Mouse (Mus musculus): Measurements from ENCODE around the gene Lasp1. TPM values are rescaled to one million over a fixed set of nuclear protein-coding genes. Genes with fewer than 3 reads are reported as not detected.

Lasp1 gene
- polyA plus RNA-seq, 1 experiment: 108 TPM

DNA sequence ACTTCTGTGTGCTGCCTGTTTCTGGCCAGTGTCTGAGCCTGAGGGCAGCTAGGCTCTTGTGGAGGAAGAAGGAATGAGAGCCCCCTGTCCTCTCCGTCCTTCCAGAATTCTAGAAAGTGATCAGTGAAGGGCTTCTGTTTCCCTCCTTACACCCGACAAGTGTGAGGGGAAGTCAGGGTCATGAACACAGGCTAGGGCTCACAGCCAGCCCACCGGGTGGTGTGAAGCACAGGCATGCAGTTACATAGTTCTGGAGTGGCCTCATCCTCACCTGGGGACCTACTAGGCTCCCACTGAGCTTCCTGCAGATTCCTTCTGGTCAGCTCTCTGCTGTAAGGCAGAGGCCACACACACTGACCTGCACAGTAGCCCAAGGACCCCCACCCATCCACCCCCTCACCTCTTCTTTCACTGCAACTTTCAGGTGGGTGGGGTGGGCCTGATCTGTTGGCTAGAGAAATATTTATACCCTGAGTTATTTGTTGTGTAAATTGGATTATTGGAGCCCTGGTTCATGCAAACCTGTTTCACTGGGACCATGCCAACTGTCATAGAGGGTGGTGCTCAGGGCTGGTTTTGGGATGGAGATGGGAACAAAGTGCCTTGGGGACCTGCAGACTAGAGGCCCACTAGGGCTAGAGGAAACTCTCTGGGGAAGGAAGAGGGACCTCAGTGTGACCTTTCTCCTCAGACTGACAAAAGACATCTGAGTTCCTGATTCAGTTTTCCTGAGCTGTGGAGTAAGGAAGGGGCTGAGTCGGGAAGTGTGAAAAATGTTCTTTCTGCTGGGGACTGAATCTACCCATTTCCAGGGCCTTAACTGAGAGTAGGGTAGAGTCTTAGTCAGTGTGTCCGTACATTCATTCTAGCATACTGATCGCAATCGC lies 10.7 kb downstream of the Lasp1 start:
- DNase-seq (ENCODE audit: extremely low spot score in 1 of 2, low spot score in 1 of 2): no peak

GRCm38 (mm10) chr11:97810356-97810755 lies 11.6 kb downstream of the Lasp1 start:
- no peak for DNase-seq (ENCODE audit: extremely low spot score in 1 of 2, low spot score in 1 of 2)

DNA sequence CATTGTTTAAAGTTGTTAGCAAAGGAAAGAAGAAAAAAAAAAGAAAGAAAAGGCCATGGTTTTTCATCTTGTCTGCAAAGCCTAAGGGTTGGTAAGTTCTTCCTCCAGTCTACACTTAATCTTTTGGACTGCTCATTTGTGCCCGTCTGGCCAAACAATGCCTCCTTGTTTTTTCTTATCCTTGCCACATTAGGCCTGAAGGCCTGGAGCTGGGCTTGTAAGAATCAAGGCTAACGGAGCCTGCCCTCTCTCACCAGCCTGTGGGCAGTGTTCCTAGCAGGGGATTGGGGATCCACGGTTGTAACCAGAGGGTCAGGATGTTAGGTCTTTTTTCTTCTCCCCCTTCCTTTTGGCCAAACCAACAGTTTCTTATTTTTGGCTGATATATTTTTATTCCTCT lies 12.2 kb downstream of the Lasp1 start:
- DNase-seq (ENCODE audit: extremely low spot score in 1 of 2, low spot score in 1 of 2): no peak

DNA sequence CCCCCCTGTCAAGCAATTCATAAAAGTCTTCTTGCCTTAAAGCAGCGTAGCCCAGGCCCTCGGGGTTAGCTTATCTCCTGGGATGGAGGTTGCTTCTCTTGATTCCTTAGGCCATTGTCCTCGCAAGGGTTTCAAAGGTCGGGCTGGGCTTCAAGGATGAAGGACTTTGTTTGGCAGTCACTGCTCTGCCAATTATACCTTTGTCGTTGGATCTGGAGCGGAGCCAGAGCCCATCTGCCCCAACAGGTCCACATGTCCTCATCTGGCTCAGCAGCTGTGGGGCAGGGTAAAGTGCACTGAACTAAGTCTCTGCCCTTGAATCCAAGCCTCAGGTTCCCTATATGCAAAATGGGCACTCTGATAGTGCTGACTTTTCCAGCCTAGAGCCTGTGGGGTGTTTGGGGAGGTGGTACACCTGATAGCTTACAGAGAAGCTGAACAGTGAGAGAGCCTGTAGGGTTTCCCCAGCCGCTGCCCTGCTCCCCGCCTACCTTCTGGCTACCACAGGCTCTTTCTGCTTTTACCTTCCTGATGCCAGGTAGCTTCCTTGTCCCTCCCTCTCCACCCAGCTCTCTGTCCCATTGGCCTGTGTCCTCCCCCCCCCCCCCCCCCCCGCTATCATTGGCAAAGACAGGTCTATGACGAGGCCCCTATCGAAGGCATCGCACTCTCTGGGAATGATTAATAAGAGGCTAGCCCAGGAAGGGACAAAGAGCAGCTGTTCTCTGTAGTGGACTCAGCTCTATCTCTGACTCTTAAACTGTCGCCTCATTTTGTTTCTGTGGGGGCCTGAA lies 13.0 kb downstream of the Lasp1 start:
- no peak for DNase-seq (ENCODE audit: extremely low spot score in 1 of 2, low spot score in 1 of 2)

GRCm38 (mm10) chr11:97812491-97812921 lies 13.7 kb downstream of the Lasp1 start:
- peak in 1 of 2 experiments; percentile 65 for DNase-seq (ENCODE audit: extremely low spot score in 1 of 2, low spot score in 1 of 2)

- no peak for DNase-seq (ENCODE audit: extremely low spot score in 1 of 2, low spot score in 1 of 2)
Observed at GRCm38 (mm10) chr11:97813085-97813484, 14.3 kb downstream of the Lasp1 start.

DNA sequence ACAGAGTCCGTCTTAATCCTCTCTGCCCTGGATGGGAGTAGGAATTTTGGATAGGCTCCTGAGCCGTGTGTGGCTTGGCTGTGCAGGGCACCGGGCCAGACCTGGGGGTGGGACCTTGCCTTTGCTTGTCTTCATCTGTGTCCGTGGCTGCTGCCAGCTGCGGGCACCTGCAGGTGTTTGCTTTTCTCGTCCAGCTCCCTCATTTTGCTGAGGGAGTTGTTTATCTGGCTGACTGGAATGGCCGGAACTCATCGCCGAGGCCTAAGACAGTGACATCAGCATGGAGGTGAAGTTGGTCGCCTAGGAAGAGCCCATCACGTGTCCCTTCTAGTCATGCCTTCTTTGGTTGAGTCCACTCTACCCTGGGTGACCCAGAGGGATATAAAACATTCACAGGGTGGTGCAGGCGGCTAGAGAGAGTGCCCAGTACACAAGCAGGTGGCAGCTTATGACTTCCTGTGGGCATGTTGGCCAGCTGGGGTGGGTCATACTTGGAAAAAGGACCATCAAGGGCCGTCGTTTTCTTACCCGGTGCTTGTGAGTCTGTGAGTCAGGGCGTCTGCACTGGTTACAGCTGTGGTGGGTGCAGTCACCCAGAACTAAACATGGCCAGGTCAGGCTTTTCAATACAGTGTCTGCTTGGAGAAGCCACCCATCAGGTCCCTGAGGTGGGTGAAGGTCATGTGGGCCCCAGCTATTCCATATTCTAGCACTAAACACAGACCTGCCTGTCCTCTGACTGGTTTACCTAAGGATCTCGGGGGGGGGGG lies 15.1 kb downstream of the Lasp1 start:
- no peak for DNase-seq (ENCODE audit: extremely low spot score in 1 of 2, low spot score in 1 of 2)

DNA sequence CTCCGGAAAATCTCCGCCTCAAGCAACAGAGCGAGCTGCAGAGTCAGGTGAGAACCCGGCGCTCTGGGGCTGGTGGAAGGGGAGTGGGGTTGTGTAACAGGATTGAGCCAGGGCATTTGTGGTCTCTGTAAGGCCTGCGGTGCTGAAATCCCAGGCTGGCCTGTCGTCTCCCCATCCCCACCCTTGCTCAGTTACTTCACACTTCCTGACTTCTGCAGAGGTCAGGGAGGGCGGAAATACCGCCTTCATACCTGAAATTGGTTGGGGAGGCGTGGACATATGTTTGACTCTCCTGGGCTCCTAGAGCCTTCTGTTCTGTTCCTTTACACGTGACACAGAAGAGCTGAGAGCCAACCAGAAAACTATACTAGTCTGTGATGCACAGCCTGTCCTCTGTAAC lies 16.9 kb downstream of the Lasp1 start:
- no peak for DNase-seq (ENCODE audit: extremely low spot score in 1 of 2, low spot score in 1 of 2)

DNA sequence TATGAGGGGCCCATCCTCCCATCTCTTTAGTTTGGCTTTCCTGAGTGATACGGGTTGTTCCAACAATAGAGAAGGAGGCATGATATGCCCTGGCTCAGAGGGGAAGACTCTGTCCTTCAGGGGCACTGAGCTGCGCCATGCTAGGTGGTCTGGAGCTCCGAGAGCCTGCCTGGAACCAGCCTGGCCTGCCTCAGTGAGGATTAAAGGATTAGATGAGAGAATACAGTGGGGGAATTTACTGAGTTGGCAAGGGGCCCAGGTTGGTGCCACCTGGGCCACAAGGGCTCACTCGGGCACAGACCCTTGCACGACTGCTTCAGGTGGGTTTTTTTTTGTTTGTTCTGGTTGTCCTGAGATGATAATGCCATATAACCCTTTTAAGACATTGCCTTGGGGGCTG lies 17.4 kb downstream of the Lasp1 start:
- no peak for DNase-seq (ENCODE audit: extremely low spot score in 1 of 2, low spot score in 1 of 2)

GRCm38 (mm10) chr11:97816916-97817315 lies 18.1 kb downstream of the Lasp1 start:
- no peak for DNase-seq (ENCODE audit: extremely low spot score in 1 of 2, low spot score in 1 of 2)

DNA sequence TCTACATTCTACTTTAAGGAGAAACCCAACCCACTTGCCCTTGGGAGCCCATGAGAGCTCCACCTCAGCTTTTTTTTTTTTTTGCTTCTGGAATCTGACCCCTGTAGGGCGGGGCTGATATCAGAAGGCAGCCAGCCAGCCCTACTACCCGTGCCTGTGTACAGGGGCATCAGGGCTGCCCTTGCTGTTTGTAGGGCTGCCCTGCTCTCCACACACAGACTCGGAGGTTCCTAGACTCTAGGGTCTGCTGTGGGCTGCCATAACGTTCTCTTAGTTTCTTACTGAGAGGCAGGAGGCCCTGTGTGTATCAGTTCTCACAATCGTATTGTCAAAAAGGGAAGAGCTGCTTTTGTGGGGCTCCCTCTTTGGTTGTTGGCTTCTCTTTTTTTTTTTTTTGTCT lies 18.6 kb downstream of the Lasp1 start:
- no peak for DNase-seq (ENCODE audit: extremely low spot score in 1 of 2, low spot score in 1 of 2)

DNA sequence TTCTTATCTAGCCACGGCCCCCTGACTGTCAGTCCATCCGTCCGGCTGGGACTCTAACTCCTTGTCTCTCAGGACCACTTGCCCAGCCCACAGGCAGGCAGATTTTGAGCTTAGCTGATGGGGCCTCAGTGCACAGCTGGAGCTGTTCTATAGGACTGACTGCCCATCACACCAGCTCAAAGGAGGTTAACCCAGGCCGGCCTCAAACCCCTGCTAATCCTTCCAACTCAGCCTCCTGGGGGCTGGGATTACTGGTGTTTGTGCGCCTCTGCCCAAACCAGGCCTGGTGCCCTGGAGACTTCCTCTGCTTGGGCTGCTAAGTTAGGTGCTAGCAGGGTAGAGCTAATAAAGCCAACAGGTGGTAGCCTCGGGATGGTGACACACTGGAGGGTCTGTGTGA lies 19.2 kb downstream of the Lasp1 start:
- DNase-seq (ENCODE audit: extremely low spot score in 1 of 2, low spot score in 1 of 2): no peak

DNA sequence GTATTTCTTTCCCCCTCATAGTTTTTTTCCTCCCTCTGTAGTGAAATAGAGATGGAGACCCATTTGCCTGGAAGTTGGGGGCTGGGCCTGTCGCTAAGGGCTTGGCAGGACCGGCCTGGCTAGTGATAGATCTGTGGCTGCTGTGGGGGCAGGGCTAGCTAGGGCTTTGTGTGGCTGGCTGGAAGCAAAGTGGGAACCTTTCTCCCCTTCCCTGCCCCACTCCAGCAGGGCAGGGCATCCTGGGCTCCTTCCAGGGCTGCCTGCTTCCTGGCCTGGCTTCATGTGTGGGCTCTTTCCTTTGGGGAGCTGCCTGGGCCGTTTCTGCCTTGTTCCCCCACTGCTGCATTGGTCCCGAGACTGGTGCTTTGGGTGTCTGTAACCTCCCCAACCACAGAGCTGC lies 19.8 kb downstream of the Lasp1 start:
- DNase-seq (ENCODE audit: extremely low spot score in 1 of 2, low spot score in 1 of 2): no peak

GRCm38 (mm10) chr11:97819102-97819501 lies 20.3 kb downstream of the Lasp1 start:
- no peak for DNase-seq (ENCODE audit: extremely low spot score in 1 of 2, low spot score in 1 of 2)

DNA sequence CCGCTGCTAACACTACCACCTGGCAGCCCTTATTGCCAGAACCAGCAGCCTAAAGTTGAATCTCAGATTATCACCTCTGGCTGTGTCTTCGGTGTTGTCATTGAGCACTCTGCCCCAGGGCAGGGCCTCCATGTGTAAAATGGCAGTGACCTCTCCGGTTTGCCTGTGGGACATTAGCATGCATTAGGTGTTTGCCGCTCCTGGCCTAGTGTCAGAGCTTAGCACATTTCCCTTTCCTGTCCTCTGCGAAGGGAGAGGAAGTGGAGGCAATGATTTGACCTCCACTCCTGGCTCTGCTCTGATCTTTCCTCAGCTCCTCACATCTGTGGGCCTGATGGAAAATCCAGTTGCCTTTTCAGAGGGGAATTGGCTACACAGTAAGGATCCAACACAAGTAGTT lies 21.1 kb downstream of the Lasp1 start:
- DNase-seq (ENCODE audit: extremely low spot score in 1 of 2, low spot score in 1 of 2): no peak

DNA sequence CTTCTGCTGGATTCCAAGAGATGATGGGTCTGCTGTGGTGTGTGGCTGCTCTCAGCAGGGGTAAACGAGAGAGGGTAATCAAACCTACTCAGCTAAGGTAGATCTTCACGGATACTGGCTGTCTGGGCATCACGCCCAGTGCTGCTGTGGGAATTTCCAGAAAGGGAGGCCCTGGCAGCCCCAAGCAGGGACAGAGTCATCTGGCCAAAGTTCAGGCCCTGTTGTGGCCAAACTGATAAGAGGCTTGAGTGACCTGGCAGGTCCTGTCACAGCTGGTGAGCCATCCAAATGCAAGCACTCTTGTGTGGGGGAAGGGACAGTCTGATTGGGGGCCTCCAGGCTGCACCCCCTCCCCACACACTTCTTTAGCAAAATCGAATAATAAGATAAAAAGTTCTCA lies 22.0 kb downstream of the Lasp1 start:
- no peak for DNase-seq (ENCODE audit: extremely low spot score in 1 of 2, low spot score in 1 of 2)

GRCm38 (mm10) chr11:97821401-97822064 lies 22.7 kb downstream of the Lasp1 start:
- DNase-seq (ENCODE audit: extremely low spot score in 1 of 2, low spot score in 1 of 2): no peak

DNA sequence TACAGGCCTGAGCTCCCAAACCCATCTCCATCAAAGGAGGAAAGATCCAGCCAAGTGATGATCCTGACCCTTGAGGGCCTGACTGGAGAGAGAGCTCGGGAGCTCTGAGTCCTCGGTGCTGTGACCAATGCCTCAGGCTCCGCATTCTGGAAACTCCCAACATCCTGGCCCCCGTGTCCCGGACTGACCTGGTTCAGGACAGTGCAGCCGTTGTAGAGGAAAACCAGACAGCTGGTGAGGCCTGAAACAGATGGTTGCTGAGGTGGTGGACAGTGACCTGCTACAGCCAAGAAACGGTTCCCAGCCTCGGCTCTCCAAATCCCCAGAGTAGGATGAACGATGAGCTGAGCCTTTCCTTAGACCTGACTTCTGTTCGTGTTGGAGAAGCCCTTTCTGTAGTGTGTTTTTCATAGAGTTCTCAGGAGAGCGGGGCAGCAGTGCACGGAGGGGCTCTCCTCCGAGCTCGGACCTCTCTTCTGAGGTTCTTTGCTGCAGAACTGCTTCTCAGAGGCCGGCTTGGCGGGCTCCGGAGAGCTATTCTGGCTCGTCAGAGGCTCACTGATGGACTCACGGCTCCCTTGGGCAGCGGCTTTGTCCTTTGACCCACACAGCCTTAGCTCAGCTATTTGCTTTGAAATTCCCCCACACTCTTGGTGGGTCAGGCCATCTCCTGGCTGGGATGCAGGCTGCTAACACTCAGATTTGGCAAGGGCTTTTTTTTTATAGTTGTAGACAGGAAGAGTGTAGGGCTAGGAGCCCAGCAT lies 24.2 kb downstream of the Lasp1 start:
- DNase-seq (ENCODE audit: extremely low spot score in 1 of 2, low spot score in 1 of 2): no peak

- DNase-seq (ENCODE audit: extremely low spot score in 1 of 2, low spot score in 1 of 2): no peak
Observed at GRCm38 (mm10) chr11:97824168-97824567, 25.4 kb downstream of the Lasp1 start.

DNA sequence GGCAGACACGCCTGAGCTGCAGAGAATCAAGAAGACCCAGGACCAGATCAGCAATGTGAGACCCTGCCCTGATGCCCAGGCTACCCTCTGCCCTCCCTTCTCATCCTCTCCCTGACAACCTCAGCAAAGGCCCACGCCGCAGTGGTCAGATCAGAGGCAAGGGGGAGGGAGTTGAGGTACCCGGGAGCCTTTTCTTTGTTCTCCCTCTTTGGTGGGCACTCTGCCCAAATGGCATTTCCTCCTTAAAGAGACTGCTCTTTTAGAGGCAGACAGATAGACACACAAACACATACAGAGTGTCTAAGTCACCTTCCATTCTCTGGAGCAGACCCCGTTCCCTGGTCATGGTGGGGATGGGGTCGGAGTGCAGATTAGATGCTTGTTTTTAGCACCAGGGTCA lies 26.1 kb downstream of the Lasp1 start:
- no peak for DNase-seq (ENCODE audit: extremely low spot score in 1 of 2, low spot score in 1 of 2)
